Mouse (Mus musculus) kidney, adult 2 months (tissue): ENCODE measurements around the gene Il1f8. TPM values are rescaled to one million over a fixed set of nuclear protein-coding genes. Genes with fewer than 3 reads are reported as not detected.
"Not testable (repeated sequence)": the region's sequence is repeated elsewhere in the genome, so short reads cannot be mapped to it uniquely, and the experiment has no call there.

Experiments
- DNase-seq: peaks from one replicate; pipeline ENCODE4 v3.0.0; 2021
- H3K27ac ChIP-seq: fragments of 200-500 bp; 2 replicates; pipeline ENCODE4 v1.5.1; 2012; ENCODE audit warnings: low read depth, low read length, control low read depth, inconsistent platforms; ENCODE audit not compliant: insufficient read depth
- H3K27me3 ChIP-seq: fragments of 200-500 bp; replicated peaks from 2 replicates; pipeline ENCODE4 v1.6.1; 2012; ENCODE audit warnings: mild to moderate bottlenecking, moderate library complexity, low read length, inconsistent platforms; ENCODE audit not compliant: control insufficient read depth, insufficient read depth
- H3K36me3 ChIP-seq: fragments of 200-500 bp; 2 replicates; pipeline ENCODE4 v1.6.1; 2012; ENCODE audit warnings: mild to moderate bottlenecking, moderate library complexity, low read length, inconsistent platforms; ENCODE audit not compliant: control insufficient read depth, insufficient read depth
- H3K4me1 ChIP-seq: fragments of 200-500 bp; 2 replicates; pipeline ENCODE4 v1.6.1; 2011; ENCODE audit warnings: low read length; ENCODE audit not compliant: control insufficient read depth, insufficient read depth
- H3K4me3 ChIP-seq: fragments of 200-500 bp; 2 replicates; pipeline ENCODE4 v1.5.1; 2011; ENCODE audit warnings: mild to moderate bottlenecking, low read depth, low read length, control low read depth; ENCODE audit not compliant: insufficient read depth
- CTCF ChIP-seq: fragments of 200-500 bp; conservative IDR thresholded peaks from 2 replicates; pipeline ENCODE4 v1.5.1; 2011; ENCODE audit warnings: low read depth, mild to moderate bottlenecking, control low read depth, low read length, moderate library complexity, mixed read lengths; ENCODE audit not compliant: insufficient read depth, insufficient read length
- POLR2A ChIP-seq: fragments of 200-500 bp; IDR thresholded peaks from one replicate; pipeline ENCODE4 v1.6.1; 2011; ENCODE audit warnings: low read depth, low read length, control low read depth
- WGBS: fragments of 180-500 bp; shearing (Covaris S2); methylation state at CpG from one replicate; pipeline ENCODE4 v1.1.7; 2018; 5-methylcytosine and 5-hydroxymethylcytosine counted together
- polyA plus RNA-seq: library from polyadenylated mRNA; depleted of rRNA; stranded (reverse); fragments of >200 nt; gene quantifications from 2 replicates; pipeline ENCODE4 v1.2.3, GENCODE M21; 2012; rRNA removed

Il1f8 gene
- polyA plus RNA-seq = not detected in 2 replicates

DNA sequence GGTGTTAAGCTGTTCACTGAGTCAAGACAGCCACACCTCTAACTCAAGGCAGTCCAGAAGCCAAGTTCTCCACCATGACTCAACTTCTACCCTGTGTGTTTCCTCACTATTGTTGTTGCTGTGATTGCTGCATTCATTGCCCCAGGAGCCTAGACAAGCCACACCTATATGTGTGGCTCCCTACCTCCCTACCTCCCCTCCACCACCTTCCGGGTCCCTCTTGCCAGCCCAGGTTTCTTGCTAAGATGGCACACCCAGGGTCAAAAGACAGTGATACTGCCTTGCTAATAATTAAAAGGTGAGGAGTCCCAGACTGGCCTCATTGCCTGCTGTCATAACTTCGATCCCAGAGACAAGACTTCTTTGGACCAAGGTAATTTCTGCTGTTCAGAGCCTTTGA is at the start of gene Il1f8:
Il1f8 (plus strand) TSS at position 301 of the 400 bp plus-strand sequence.
- Histone ChIP-seq H3K4me3 (no peak within 1 kb of the TSS), H3K27ac (no peak within 1 kb of the TSS), H3K4me1 (no peaks in the 10 kb centered on the region), H3K27me3 (no peaks in the 10 kb centered on the region), H3K36me3 (no peaks in the 10 kb centered on the region)
- no peak for TF ChIP-seq CTCF
- no peak for TF ChIP-seq POLR2A
- 65% methylated on average over 2 of the region's 2 CpGs for WGBS
- DNase-seq = no peak

DNA sequence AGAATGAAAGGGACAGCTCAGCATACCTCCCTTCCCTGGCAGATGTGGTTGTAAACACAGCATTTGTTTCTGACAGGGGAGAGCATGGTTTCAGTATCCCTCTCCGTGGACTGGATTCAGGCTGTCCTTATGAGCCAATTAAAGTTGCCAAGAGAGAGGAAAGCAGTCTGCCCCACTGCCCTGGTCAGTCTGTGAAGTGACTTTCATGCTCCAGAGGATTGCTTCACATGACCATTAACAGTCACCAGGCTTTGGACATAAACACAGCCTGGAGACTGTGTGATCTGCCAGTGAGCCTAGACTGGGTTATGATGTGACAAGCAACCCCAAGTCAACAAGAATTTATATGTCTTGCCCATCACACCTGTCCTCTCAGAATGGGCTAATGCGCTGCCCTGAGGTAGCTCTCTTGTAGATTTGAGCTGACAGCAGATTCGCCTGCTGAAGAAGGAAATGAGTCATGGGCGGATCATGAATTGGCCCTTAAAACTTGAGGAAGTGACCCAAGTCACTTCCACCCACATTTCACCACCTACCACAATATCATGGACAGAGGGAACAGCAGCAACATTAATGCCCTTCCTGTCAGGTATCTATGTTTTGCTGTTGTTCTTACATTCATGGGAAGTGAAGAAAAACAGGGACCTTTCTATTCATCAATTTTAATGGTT is 49.2 kb upstream of the Il1f8 start:
- DNase-seq = peak; percentile 67
- TF ChIP-seq POLR2A (no peak), CTCF (no peak)
- H3K4me1 ChIP-seq = no peaks in the 10 kb centered on the region
- no peaks in the 10 kb centered on the region for H3K36me3 ChIP-seq
- H3K27me3 ChIP-seq = no peaks in the 10 kb centered on the region
- H3K27ac ChIP-seq = peak overlapping the region; percentile 42; the same call in 1 of the 2 replicates
- 53% methylated on average over 4 of the region's 4 CpGs for WGBS
- no peak overlapping the region for H3K4me3 ChIP-seq

DNA sequence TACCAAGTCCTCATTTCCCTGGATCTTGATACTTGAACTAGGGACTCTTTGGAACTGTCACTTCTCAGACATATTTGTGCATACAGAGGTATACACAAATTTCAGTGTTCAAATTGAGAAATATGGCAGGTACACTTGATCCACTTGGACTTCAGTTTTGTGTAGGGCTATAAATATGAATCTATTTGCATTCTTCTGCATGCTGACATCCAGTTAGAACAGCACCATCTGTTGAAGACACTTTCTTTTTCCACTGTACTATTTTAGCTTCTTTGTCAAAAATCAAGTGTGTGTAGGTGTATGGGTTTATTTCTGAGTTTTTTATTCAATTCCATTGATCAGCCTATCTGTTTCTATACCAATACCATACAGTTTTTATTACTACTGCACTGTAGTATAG is 43.9 kb upstream of the Il1f8 start:
- Histone ChIP-seq H3K4me1 (no peaks in the 10 kb centered on the region), H3K4me3 (no peak overlapping the region), H3K36me3 (no peaks in the 10 kb centered on the region), H3K27ac (no peak overlapping the region), H3K27me3 (no peaks in the 10 kb centered on the region)
- DNase-seq = no peak
- no peak for TF ChIP-seq CTCF

DNA sequence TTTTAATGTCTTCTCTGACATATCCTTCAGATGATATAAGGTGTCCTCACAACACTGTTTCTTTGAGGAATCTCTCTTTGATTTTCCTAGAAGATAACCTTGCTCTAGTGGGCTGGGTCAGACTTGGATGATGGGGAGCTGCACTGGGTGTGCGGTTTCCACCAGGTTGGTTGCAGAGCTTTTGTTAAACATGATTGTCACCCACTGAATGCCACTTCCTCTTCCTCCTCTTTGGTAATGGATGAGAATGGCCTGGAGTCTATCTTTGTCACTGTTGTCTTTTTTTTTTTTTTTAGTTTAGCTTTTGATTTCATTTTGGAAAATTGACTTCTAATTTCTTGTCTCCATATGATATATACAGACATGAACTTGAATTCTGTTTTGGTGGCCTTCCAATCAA is 18.6 kb upstream of the Il1f8 start:
- TF ChIP-seq CTCF (no peak), POLR2A (no peak)
- Histone ChIP-seq H3K4me3 (no peak overlapping the region), H3K27ac (no peak overlapping the region), H3K4me1 (no peaks in the 10 kb centered on the region), H3K36me3 (no peaks in the 10 kb centered on the region), H3K27me3 (no peaks in the 10 kb centered on the region)
- no peak for DNase-seq
- 75% methylated on average over 1 of the region's 1 CpGs for WGBS

GRCm38 (mm10) chr2:24181683-24182331 is 28.8 kb downstream of the Il1f8 start:
- H3K27me3 ChIP-seq, H3K27ac ChIP-seq, H3K36me3 ChIP-seq, H3K4me1 ChIP-seq: not testable (repeated sequence)
- peak overlapping the region; percentile 19; the same call in 1 of the 2 replicates for H3K4me3 ChIP-seq
- WGBS = 11% methylated on average over 14 of the region's 14 CpGs
- peak; percentile 71 for TF ChIP-seq CTCF
- DNase-seq = peak; percentile 77

GRCm38 (mm10) chr2:24182423-24183147 is 29.6 kb downstream of the Il1f8 start:
- not testable (repeated sequence) for H3K36me3 ChIP-seq, H3K27ac ChIP-seq, H3K27me3 ChIP-seq, H3K4me3 ChIP-seq, H3K4me1 ChIP-seq
- WGBS = 38% methylated on average over 13 of the region's 13 CpGs
- DNase-seq = peak; percentile 58

- peak; percentile 51 for DNase-seq
- H3K4me3 ChIP-seq, H3K27me3 ChIP-seq, H3K36me3 ChIP-seq, H3K4me1 ChIP-seq, H3K27ac ChIP-seq: not testable (repeated sequence)
Observed at GRCm38 (mm10) chr2:24184092-24184491, 31.1 kb downstream of the Il1f8 start.

DNA sequence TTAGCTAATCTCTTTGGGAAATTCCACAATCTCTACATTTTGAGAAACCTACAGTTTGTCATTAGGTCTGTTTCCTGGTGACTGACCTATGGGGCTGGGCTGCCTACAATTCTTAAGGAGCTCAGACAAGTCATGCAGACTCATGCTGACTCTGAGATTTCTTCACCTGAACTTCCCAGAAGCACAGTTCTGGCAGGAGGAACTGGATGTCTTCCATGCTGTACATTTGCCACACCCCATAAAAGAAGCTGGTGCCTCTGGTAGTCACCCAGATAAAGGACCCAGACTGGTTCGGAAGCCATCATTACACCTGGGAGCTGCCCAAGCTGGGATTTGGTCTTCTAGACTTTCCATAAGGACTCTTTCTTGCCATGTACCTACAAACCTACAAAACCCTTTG is 33.2 kb downstream of the Il1f8 start, which contains the start of gene Il1f9:
Il1f9 (plus strand) TSS at position 301 of the 400 bp plus-strand sequence.
- 91% methylated on average over 1 of the region's 1 CpGs for WGBS
- H3K36me3 ChIP-seq = no peaks in the 10 kb centered on the region
- no peak within 1 kb of the TSS for H3K4me3 ChIP-seq
- TF ChIP-seq CTCF (no peak), POLR2A (no peak)
- DNase-seq = no peak
- H3K27ac ChIP-seq = no peak within 1 kb of the TSS
- H3K27me3 ChIP-seq = no peaks in the 10 kb centered on the region
- H3K4me1 ChIP-seq = peaks cover 3% of the 10 kb centered on the region; the same call in 1 of the 2 replicates
